Mouse (Mus musculus) forebrain, postnatal 0 days (tissue): ENCODE results near the gene Homer2. TPM values are rescaled to one million over a fixed set of nuclear protein-coding genes. Genes with fewer than 3 reads are reported as not detected.
A peak's percentile ranks its signal among the peaks of the same experiment; 100 is the strongest.

Experiments
- ATAC-seq: fragments of 200-750 bp; cut with Nextera tagmentation; 2 replicates; pipeline ENCODE4 v1.8.0; 2017; ENCODE audit warnings: mild to moderate bottlenecking, moderate library complexity
- DNase-seq: peaks from one replicate; pipeline ENCODE4 v3.0.0-alpha.2; 2015
- H3K27ac ChIP-seq: fragments of 300-500 bp; sonication (generic); 2 replicates; pipeline ENCODE4 v1.5.1; 2014; ENCODE audit warnings: low read depth, mild to moderate bottlenecking, antibody characterized with exemption, low read length, moderate library complexity, mixed read lengths
- H3K27me3 ChIP-seq: fragments of 300-500 bp; sonication (generic); 2 replicates; pipeline ENCODE4 v1.6.1; 2014; ENCODE audit warnings: mild to moderate bottlenecking, low read length, mixed read lengths; ENCODE audit not compliant: insufficient read depth
- H3K36me3 ChIP-seq: fragments of 300-500 bp; sonication (generic); 2 replicates; pipeline ENCODE4 v1.6.1; 2014; ENCODE audit warnings: mild to moderate bottlenecking, moderate library complexity; ENCODE audit not compliant: insufficient read depth
- H3K4me1 ChIP-seq: fragments of 300-500 bp; sonication (generic); 2 replicates; pipeline ENCODE4 v1.6.1; 2014; ENCODE audit warnings: antibody characterized with exemption; ENCODE audit not compliant: insufficient read depth
- H3K4me2 ChIP-seq: fragments of 300-500 bp; sonication (generic); 2 replicates; pipeline ENCODE4 v1.6.1; 2014; ENCODE audit warnings: low read depth, mild to moderate bottlenecking, moderate library complexity
- H3K4me3 ChIP-seq: fragments of 300-500 bp; sonication (generic); 2 replicates; pipeline ENCODE4 v1.5.1; 2014; ENCODE audit warnings: low read depth, low read length, mixed read lengths
- H3K9ac ChIP-seq: fragments of 300-500 bp; sonication (generic); 2 replicates; pipeline ENCODE4 v1.6.1; 2014; ENCODE audit warnings: mild to moderate bottlenecking
- H3K9me3 ChIP-seq: fragments of 300-500 bp; sonication (generic); 2 replicates; pipeline ENCODE4 v1.6.1; 2016; ENCODE audit warnings: low read length
- CTCF ChIP-seq: sonication (generic); IDR thresholded peaks from 2 replicates; pipeline ENCODE4 v1.5.1; 2016; ENCODE audit warnings: antibody characterized with exemption, control low read depth, low read depth
- WGBS: fragments of 180-500 bp; shearing (Covaris S2); extraction: QIAGEN DNeasy Blood & Tissue Kit; methylation state at CpG from one replicate; pipeline ENCODE4 v1.1.7; 2014; 5-methylcytosine and 5-hydroxymethylcytosine counted together
- polyA plus RNA-seq: library from polyadenylated mRNA; unstranded; fragments of >200 nt; fragmentation: Nextera tagmentation; extraction: Ambion mirVana; gene quantifications from 2 replicates; pipeline ENCODE4 v1.2.1, GENCODE M21; 2015
- total RNA-seq: library from RNA; depleted of rRNA; stranded (reverse); fragments of >200 nt; gene quantifications from 2 replicates; pipeline ENCODE4 v1.2.3, GENCODE M21; 2014

Gene Homer2
- total and polyA plus RNA-seq, 2 experiments from 2014 or later: 27.9 to 28.8 TPM

GRCm38 (mm10) chr7:81663057-81663456 is 44.3 kb downstream of the Homer2 start:
- Histone ChIP-seq H3K36me3 (no peaks in the 10 kb centered on the region), H3K27me3 (no peaks in the 10 kb centered on the region), H3K4me1 (no peaks in the 10 kb centered on the region), H3K9me3 (no peaks in the 10 kb centered on the region), H3K27ac (no peak overlapping the region), H3K4me2 (no peak overlapping the region), H3K9ac (no peak overlapping the region), H3K4me3 (no peak overlapping the region)
- no peak for TF ChIP-seq CTCF
- no peak for DNase-seq
- ATAC-seq: no peak
- WGBS: 55% methylated on average over 3 of the region's 3 CpGs

GRCm38 (mm10) chr7:81657631-81658347 is 49.5 kb downstream of the Homer2 start:
- DNase-seq (no peak), ATAC-seq (no peak)
- H3K27ac ChIP-seq: no peak overlapping the region
- WGBS: 57% methylated on average over 2 of the region's 2 CpGs
- TF ChIP-seq CTCF: no peak
- no peak overlapping the region for H3K4me2 ChIP-seq
- no peak overlapping the region for H3K4me3 ChIP-seq
- H3K9ac ChIP-seq: no peak overlapping the region
- no peaks in the 10 kb centered on the region for H3K9me3 ChIP-seq
- peaks cover 23% of the 10 kb centered on the region for H3K4me1 ChIP-seq
- H3K36me3 ChIP-seq: no peaks in the 10 kb centered on the region
- H3K27me3 ChIP-seq: no peaks in the 10 kb centered on the region

GRCm38 (mm10) chr7:81657055-81657454 is 50.3 kb downstream of the Homer2 start:
- no peak for TF ChIP-seq CTCF
- ATAC-seq (no peak), DNase-seq (no peak)
- H3K4me1 ChIP-seq: peaks cover 26% of the 10 kb centered on the region
- no peak overlapping the region for H3K27ac ChIP-seq
- H3K27me3 ChIP-seq: no peaks in the 10 kb centered on the region
- no peak overlapping the region for H3K9ac ChIP-seq
- no peaks in the 10 kb centered on the region for H3K36me3 ChIP-seq
- 51% methylated on average over 3 of the region's 3 CpGs for WGBS
- no peak overlapping the region for H3K4me3 ChIP-seq
- no peak overlapping the region for H3K4me2 ChIP-seq
- no peaks in the 10 kb centered on the region for H3K9me3 ChIP-seq

GRCm38 (mm10) chr7:81656635-81657034 is 50.7 kb downstream of the Homer2 start:
- ATAC-seq: no peak

GRCm38 (mm10) chr7:81654946-81655718 is 52.2 kb downstream of the Homer2 start:
- no peak for DNase-seq
- ATAC-seq: peak; percentile 34; the same call in 1 of the 2 replicates
- TF ChIP-seq CTCF: no peak
- Histone ChIP-seq H3K4me3 (no peak overlapping the region), H3K27ac (peak overlapping the region; percentile 74; the same call in 1 of the 2 replicates), H3K36me3 (no peaks in the 10 kb centered on the region), H3K9me3 (no peaks in the 10 kb centered on the region), H3K4me2 (no peak overlapping the region), H3K9ac (no peak overlapping the region), H3K27me3 (no peaks in the 10 kb centered on the region), H3K4me1 (peaks cover 32% of the 10 kb centered on the region)
- WGBS: 38% methylated on average over 9 of the region's 9 CpGs

More at GRCm38 (mm10) chr7:81656635-81657034, 50.7 kb downstream of the Homer2 start:
- Histone ChIP-seq H3K4me1 (peaks cover 26% of the 10 kb centered on the region), H3K27me3 (no peaks in the 10 kb centered on the region), H3K4me2 (no peak overlapping the region), H3K9ac (no peak overlapping the region), H3K4me3 (no peak overlapping the region), H3K9me3 (no peaks in the 10 kb centered on the region), H3K36me3 (no peaks in the 10 kb centered on the region), H3K27ac (no peak overlapping the region)
- no peak for DNase-seq
- WGBS: 44% methylated on average over 8 of the region's 8 CpGs
- no peak for TF ChIP-seq CTCF

GRCm38 (mm10) chr7:81653988-81654387 is 53.3 kb downstream of the Homer2 start:
- WGBS: 6% methylated on average over 8 of the region's 8 CpGs
- DNase-seq: peak; percentile 79
- H3K36me3 ChIP-seq: no peaks in the 10 kb centered on the region
- no peak overlapping the region for H3K9ac ChIP-seq
- ATAC-seq: peak; percentile 65
- H3K27ac ChIP-seq: peak overlapping the region; percentile 74
- H3K4me1 ChIP-seq: peaks cover 32% of the 10 kb centered on the region
- H3K4me2 ChIP-seq: peak overlapping the region; percentile 14
- TF ChIP-seq CTCF: no peak
- no peak overlapping the region for H3K4me3 ChIP-seq
- H3K27me3 ChIP-seq: no peaks in the 10 kb centered on the region
- H3K9me3 ChIP-seq: no peaks in the 10 kb centered on the region

GRCm38 (mm10) chr7:81652296-81652695 is 55.0 kb downstream of the Homer2 start:
- no peak overlapping the region for H3K27ac ChIP-seq
- no peak for TF ChIP-seq CTCF
- no peaks in the 10 kb centered on the region for H3K27me3 ChIP-seq
- no peak for ATAC-seq
- no peak for DNase-seq
- H3K9me3 ChIP-seq: no peaks in the 10 kb centered on the region
- no peaks in the 10 kb centered on the region for H3K36me3 ChIP-seq
- no peak overlapping the region for H3K9ac ChIP-seq
- no peak overlapping the region for H3K4me3 ChIP-seq
- peaks cover 32% of the 10 kb centered on the region for H3K4me1 ChIP-seq
- H3K4me2 ChIP-seq: no peak overlapping the region
- WGBS: 76% methylated on average over 2 of the region's 2 CpGs
